ENCODE assay signal across 8 mouse cellular contexts in genomic region chr6:102564011-102564731, GRCm38 (mm10). TPM values are rescaled to one million over a fixed set of nuclear protein-coding genes. Genes with fewer than 3 reads are reported as not detected.
DNase-seq lines count a peak whose midpoint lies in the region; ATAC-seq lines count a peak whose summit lies in the region.

No protein-coding gene starts in this region.

- peak overlapping the region; percentile 67 for H3K4me2 ChIP-seq in forebrain, embryonic 11.5 days (ENCODE audit: low read depth, low read length, severe bottlenecking)
- peak overlapping the region; percentile 86 for H3K4me2 ChIP-seq in hindbrain, embryonic 14.5 days (replicated peaks)
- H3K4me2 ChIP-seq in midbrain, embryonic 12.5 days (replicated peaks): peak overlapping the region; percentile 76
- H3K4me2 ChIP-seq in stomach, embryonic 15.5 days: peak overlapping the region; percentile 96

- H3K4me1 ChIP-seq in forebrain, embryonic 11.5 days (replicated peaks; ENCODE audit: control insufficient read depth, insufficient read depth, low read length): 0 out of 2 replicates have a peak, but pooled peaks cover 3% of the 10 kb centered on the region
- H3K4me1 ChIP-seq in hindbrain, embryonic 14.5 days (replicated peaks; ENCODE audit: control insufficient read depth, insufficient read depth, low read length): peaks cover 12% of the 10 kb centered on the region
- 0 out of 2 replicates have a peak, but pooled peaks cover 7% of the 10 kb centered on the region for H3K4me1 ChIP-seq in midbrain, embryonic 12.5 days
- H3K4me1 ChIP-seq in stomach, embryonic 15.5 days: peaks cover 5% of the 10 kb centered on the region; the same call in 1 of the 2 replicates

- peaks cover 3% of the 10 kb centered on the region; the same call in 1 of the 2 replicates for H3K27me3 ChIP-seq in forebrain, embryonic 11.5 days (ENCODE audit: control insufficient read depth, insufficient read depth, low read length)
- no peaks in the 10 kb centered on the region for H3K27me3 ChIP-seq in hindbrain, embryonic 14.5 days (ENCODE audit: control insufficient read depth, insufficient read depth, low read length)
- H3K27me3 ChIP-seq in midbrain, embryonic 12.5 days: peaks cover 8% of the 10 kb centered on the region; the same call in 1 of the 2 replicates
- no peaks in the 10 kb centered on the region; the same call in 1 of the 2 replicates for H3K27me3 ChIP-seq in stomach, embryonic 15.5 days (replicated peaks)

- WGBS in forebrain, embryonic 11.5 days: under 1% methylated on average over 61 of the region's 63 CpGs
- WGBS in hindbrain, embryonic 14.5 days: under 1% methylated on average over 58 of the region's 63 CpGs
- under 1% methylated on average over 49 of the region's 63 CpGs for WGBS in midbrain, embryonic 12.5 days
- WGBS in stomach, embryonic 15.5 days: under 1% methylated on average over 58 of the region's 63 CpGs

- H3K9ac ChIP-seq in forebrain, embryonic 11.5 days (ENCODE audit: low read length): peak overlapping the region; percentile 55
- peak overlapping the region; percentile 64 for H3K9ac ChIP-seq in hindbrain, embryonic 14.5 days
- H3K9ac ChIP-seq in midbrain, embryonic 12.5 days (replicated peaks): peak overlapping the region; percentile 52
- 0 out of 2 replicates have a peak overlapping the region, but pooled peaks have one; percentile 34 for H3K9ac ChIP-seq in stomach, embryonic 15.5 days

- no peak overlapping the region for H3K27ac ChIP-seq in forebrain, embryonic 11.5 days (ENCODE audit: low read depth, low read length)
- peak overlapping the region; percentile 57; the same call in 1 of the 2 replicates for H3K27ac ChIP-seq in hindbrain, embryonic 14.5 days
- peak overlapping the region; percentile 36 for H3K27ac ChIP-seq in midbrain, embryonic 12.5 days (replicated peaks)
- H3K27ac ChIP-seq in stomach, embryonic 15.5 days: no peak overlapping the region

- ATAC-seq in forebrain, embryonic 11.5 days (replicated peaks; ENCODE audit: low FRiP score): peak; percentile 97
- peak; percentile 99 for ATAC-seq in hindbrain, embryonic 14.5 days (ENCODE audit: low FRiP score)
- ATAC-seq in midbrain, embryonic 12.5 days (ENCODE audit: low FRiP score, low read depth): peak; percentile 99
- ATAC-seq in stomach, embryonic 15.5 days (ENCODE audit: insufficient read depth, low FRiP score, low read depth): peak; percentile 96

- peak overlapping the region; percentile 48 for H3K4me3 ChIP-seq in forebrain, embryonic 11.5 days (ENCODE audit: low read depth, low read length)
- H3K4me3 ChIP-seq in hindbrain, embryonic 14.5 days (replicated peaks; ENCODE audit: low read length): peak overlapping the region; percentile 66
- H3K4me3 ChIP-seq in midbrain, embryonic 12.5 days: peak overlapping the region; percentile 57
- peak overlapping the region; percentile 59 for H3K4me3 ChIP-seq in stomach, embryonic 15.5 days (replicated peaks)

- peak; percentile 17 to 34 for DNase-seq in gastrocnemius, postnatal 4 days (ENCODE audit: low spot score in 2 of 2)
- DNase-seq in gastrocnemius, adult 18-20 months (ENCODE audit: low spot score): no peak
- DNase-seq in brain, embryonic 18.5 days (ENCODE audit: low read depth, low spot score): peak; percentile 65
- peak; percentile 89 for DNase-seq in forebrain, embryonic 11.5 days (ENCODE audit: low spot score)
- peak; percentile 72 for DNase-seq in hindbrain, embryonic 14.5 days (ENCODE audit: low spot score)
- DNase-seq in left cerebral cortex, adult 11 months (ENCODE audit: low spot score): peak; percentile 65

- H3K36me3 ChIP-seq in forebrain, embryonic 11.5 days (ENCODE audit: control insufficient read depth, insufficient read depth, low read length): no peaks in the 10 kb centered on the region
- H3K36me3 ChIP-seq in hindbrain, embryonic 14.5 days (replicated peaks; ENCODE audit: control insufficient read depth, insufficient read depth): no peaks in the 10 kb centered on the region
- H3K36me3 ChIP-seq in midbrain, embryonic 12.5 days: no peaks in the 10 kb centered on the region
- H3K36me3 ChIP-seq in stomach, embryonic 15.5 days: no peaks in the 10 kb centered on the region

- H3K9me3 ChIP-seq in forebrain, embryonic 11.5 days (ENCODE audit: control insufficient read depth, low read length): no peaks in the 10 kb centered on the region
- H3K9me3 ChIP-seq in hindbrain, embryonic 14.5 days (ENCODE audit: control insufficient read depth, low read length): no peaks in the 10 kb centered on the region
- no peaks in the 10 kb centered on the region for H3K9me3 ChIP-seq in midbrain, embryonic 12.5 days
- H3K9me3 ChIP-seq in stomach, embryonic 15.5 days: no peaks in the 10 kb centered on the region

RNA-seq across cellular contexts. Expression of gene Cntn3, which starts 8.7 kb away (rescaled TPM):
- 1 to 10 TPM; 1.0 to 1.2 TPM for total RNA-seq in gastrocnemius, postnatal 4 days (2021)
- total RNA-seq in gastrocnemius, adult 18-20 months (2021): not detected
- polyA plus RNA-seq in forebrain, embryonic 11.5 days (2014; fragmentation: Nextera tagmentation; extraction: Ambion mirVana): 0.49 and 0.77 TPM in 2 replicates
- polyA plus RNA-seq in hindbrain, embryonic 14.5 days (2014; fragmentation: Nextera tagmentation; extraction: Ambion mirVana): 4.6 and 5.2 TPM in 2 replicates
- polyA plus RNA-seq in midbrain, embryonic 12.5 days (2016; fragmentation: Nextera tagmentation; extraction: Ambion mirVana): 1.3 and 1.4 TPM in 2 replicates
- 2.3 and 2.9 TPM in 2 replicates for polyA plus RNA-seq in stomach, embryonic 15.5 days (2015; fragmentation: Nextera tagmentation; extraction: Ambion mirVana)

Comparison
In these comparisons a context has a peak if more than half of its experiments do, and no peak if none do; other contexts are left out.
1. H3K27ac ChIP-seq: peak in hindbrain, embryonic 14.5 days (single experiment) and midbrain, embryonic 12.5 days (single experiment); none in forebrain, embryonic 11.5 days (single experiment) and stomach, embryonic 15.5 days (single experiment).
2. Peak in every context shown above with its lines, with median percentiles within 50 percentile points of each other: ATAC-seq, H3K4me2 ChIP-seq, H3K4me3 ChIP-seq and H3K9ac ChIP-seq.